Mouse (Mus musculus) liver, embryonic 15.5 days (tissue): ENCODE data around the gene Rnaseh2c. TPM values are rescaled to one million over a fixed set of nuclear protein-coding genes. Genes with fewer than 3 reads are reported as not detected.

Experiments used
- ATAC-seq: fragments of 200-750 bp; cut with Nextera tagmentation; 2 replicates; pipeline ENCODE4 v1.8.0; 2017; ENCODE audit warnings: moderate number of reproducible peaks, mild to moderate bottlenecking, moderate library complexity; ENCODE audit not compliant: insufficient read depth
- H3K27ac ChIP-seq: fragments of 300-500 bp; sonication (generic); replicated peaks from 2 replicates; pipeline ENCODE4 v1.5.1; 2015; ENCODE audit warnings: mild to moderate bottlenecking, inconsistent platforms
- H3K27me3 ChIP-seq: fragments of 300-500 bp; sonication (generic); 2 replicates; pipeline ENCODE4 v1.6.1; 2015; ENCODE audit warnings: mild to moderate bottlenecking, inconsistent platforms
- H3K36me3 ChIP-seq: fragments of 300-500 bp; sonication (generic); replicated peaks from 2 replicates; pipeline ENCODE4 v1.6.1; 2015; ENCODE audit warnings: moderate library complexity, mild to moderate bottlenecking, inconsistent platforms
- H3K4me1 ChIP-seq: fragments of 300-500 bp; sonication (generic); replicated peaks from 2 replicates; pipeline ENCODE4 v1.6.1; 2015; ENCODE audit warnings: inconsistent platforms
- H3K4me2 ChIP-seq: fragments of 300-500 bp; sonication (generic); 2 replicates; pipeline ENCODE4 v1.6.1; 2015; ENCODE audit warnings: moderate library complexity, mild to moderate bottlenecking, inconsistent platforms
- H3K4me3 ChIP-seq: fragments of 300-500 bp; sonication (generic); replicated peaks from 2 replicates; pipeline ENCODE4 v1.5.1; 2015; ENCODE audit warnings: mild to moderate bottlenecking, inconsistent platforms
- H3K9ac ChIP-seq: fragments of 300-500 bp; sonication (generic); 2 replicates; pipeline ENCODE4 v1.6.1; 2015; ENCODE audit warnings: moderate library complexity, mild to moderate bottlenecking, inconsistent platforms
- H3K9me3 ChIP-seq: fragments of 300-500 bp; sonication (generic); replicated peaks from 2 replicates; pipeline ENCODE4 v1.6.1; 2016; ENCODE audit warnings: inconsistent platforms
- WGBS: fragments of 180-500 bp; shearing (Covaris S2); methylation state at CpG from one replicate; pipeline ENCODE4 v1.1.7; 2015; ENCODE audit warnings: mixed read lengths; ENCODE audit not compliant: insufficient replicate concordance; 5-methylcytosine and 5-hydroxymethylcytosine counted together
- polyA plus RNA-seq: library from polyadenylated mRNA; unstranded; fragments of >200 nt; fragmentation: Nextera tagmentation; extraction: Ambion mirVana; gene quantifications from 2 replicates; pipeline ENCODE4 v1.2.1, GENCODE M21; 2015

The Rnaseh2c gene
- 100 and 122 TPM in 2 replicates for polyA plus RNA-seq

DNA sequence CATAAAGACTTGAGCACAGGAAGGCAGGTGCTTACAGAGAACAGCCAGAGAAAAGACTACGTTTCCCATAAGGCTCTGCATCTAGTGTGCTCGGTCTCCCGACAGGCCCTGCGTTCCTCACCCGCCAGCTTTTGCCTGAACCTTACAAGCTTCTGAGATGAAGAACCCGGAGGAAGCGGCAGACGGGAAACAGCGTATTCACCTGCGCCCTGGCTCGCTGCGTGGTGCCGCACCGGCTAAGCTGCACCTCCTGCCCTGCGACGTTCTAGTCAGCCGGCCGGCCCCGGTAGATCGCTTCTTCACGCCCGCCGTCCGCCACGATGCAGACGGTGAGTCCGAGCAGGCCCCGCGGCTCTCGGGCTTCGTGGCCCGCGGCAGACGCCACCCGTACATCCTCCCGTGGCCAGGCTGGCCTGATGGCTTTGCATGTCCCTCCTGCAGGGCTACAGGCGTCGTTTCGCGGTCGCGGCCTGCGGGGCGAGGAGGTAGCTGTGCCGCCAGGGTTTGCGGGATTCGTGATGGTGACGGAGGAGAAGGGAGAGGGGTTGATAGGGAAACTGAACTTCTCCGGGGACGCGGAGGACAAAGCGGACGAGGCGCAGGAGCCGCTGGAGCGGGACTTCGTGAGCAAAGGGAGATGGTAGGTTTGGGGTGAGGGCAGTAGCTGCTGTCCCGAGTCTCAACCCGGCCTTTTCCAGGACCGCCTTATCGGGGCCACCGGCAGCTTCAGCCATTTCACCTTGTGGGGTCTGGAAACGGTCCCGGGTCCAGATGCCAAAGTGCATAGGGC, at the start of gene Rnaseh2c:
Gene Rnaseh2c (plus strand): TSS at position 122 of the 790 bp plus-strand sequence.
- Histone ChIP-seq H3K27me3 (no peaks in the 10 kb centered on the region), H3K9ac (peak within 1 kb of the TSS; percentile 94), H3K4me3 (peak within 1 kb of the TSS; percentile 91), H3K36me3 (peaks cover 43% of the 10 kb centered on the region), H3K4me1 (peaks cover 28% of the 10 kb centered on the region), H3K4me2 (peak within 1 kb of the TSS; percentile 88), H3K9me3 (no peaks in the 10 kb centered on the region), H3K27ac (peak within 1 kb of the TSS; percentile 87)
- ATAC-seq, result peak; percentile 77
- under 1% methylated on average over 64 of the region's 64 CpGs for WGBS

DNA sequence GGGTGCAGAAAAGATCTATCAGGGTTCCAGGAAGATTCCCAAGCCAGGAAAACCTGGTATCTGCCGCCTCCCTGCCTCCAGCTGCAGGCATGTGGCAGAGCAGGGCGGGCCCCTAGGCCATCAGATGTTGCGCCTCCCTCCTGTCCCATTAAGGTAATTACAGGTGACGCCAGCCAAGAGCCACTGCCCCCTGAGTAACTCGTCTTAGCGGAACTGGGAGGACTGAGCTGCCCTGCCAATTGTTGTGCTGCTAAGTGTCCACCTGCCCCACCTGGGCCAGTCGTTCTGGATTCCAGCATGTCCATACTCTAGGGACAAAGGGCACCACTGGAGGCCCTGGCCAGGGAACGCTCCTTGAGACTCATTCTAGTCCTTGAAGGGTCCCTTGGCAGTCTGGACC, 47.9 kb upstream of the Rnaseh2c start:
- no peak for ATAC-seq
- Histone ChIP-seq H3K4me2 (no peak overlapping the region), H3K27me3 (peaks cover 59% of the 10 kb centered on the region), H3K4me3 (no peak overlapping the region), H3K9ac (no peak overlapping the region), H3K4me1 (no peaks in the 10 kb centered on the region), H3K27ac (no peak overlapping the region), H3K9me3 (no peaks in the 10 kb centered on the region), H3K36me3 (no peaks in the 10 kb centered on the region)
- 67% methylated on average over 8 of the region's 8 CpGs for WGBS

- 67% methylated on average over 14 of the region's 14 CpGs for WGBS
- peaks cover 63% of the 10 kb centered on the region for H3K27me3 ChIP-seq
- H3K4me3 ChIP-seq, result no peak overlapping the region
- H3K36me3 ChIP-seq, result no peaks in the 10 kb centered on the region
- no peak overlapping the region for H3K27ac ChIP-seq
- H3K9ac ChIP-seq, result no peak overlapping the region
- ATAC-seq, result no peak
- H3K4me1 ChIP-seq, result no peaks in the 10 kb centered on the region
- no peaks in the 10 kb centered on the region for H3K9me3 ChIP-seq
- no peak overlapping the region for H3K4me2 ChIP-seq
Measured at GRCm38 (mm10) chr19:5554212-5554611, 47.5 kb upstream of the Rnaseh2c start.

GRCm38 (mm10) chr19:5558169-5558568, 43.5 kb upstream of the Rnaseh2c start:
- Histone ChIP-seq H3K9me3 (no peaks in the 10 kb centered on the region), H3K27ac (no peak overlapping the region), H3K27me3 (peaks cover 96% of the 10 kb centered on the region), H3K36me3 (no peaks in the 10 kb centered on the region), H3K4me2 (no peak overlapping the region), H3K4me3 (no peak overlapping the region), H3K4me1 (peaks cover 14% of the 10 kb centered on the region), H3K9ac (no peak overlapping the region)
- ATAC-seq, result no peak
- WGBS, result 48% methylated on average over 7 of the region's 7 CpGs

DNA sequence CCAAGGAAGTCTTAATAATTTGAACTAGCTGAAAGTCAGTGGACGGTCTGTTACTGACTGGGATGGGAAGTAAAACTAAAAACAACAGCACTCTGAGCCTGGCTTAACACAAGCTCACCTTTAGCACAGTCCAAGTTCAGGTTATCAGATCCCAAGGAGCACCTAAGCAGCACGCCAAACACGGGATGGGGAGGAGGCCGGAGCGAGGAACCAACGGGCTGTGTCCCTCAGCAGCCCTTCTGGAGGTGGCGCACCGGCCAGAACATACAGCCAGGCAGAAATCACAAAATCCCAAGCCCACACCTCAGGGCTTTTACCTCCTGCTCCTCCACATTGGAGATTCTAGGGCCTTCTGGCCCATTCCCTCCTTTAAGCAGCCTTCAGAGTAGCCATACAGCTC, 42.9 kb upstream of the Rnaseh2c start:
- 53% methylated on average over 8 of the region's 8 CpGs for whole genome bisulfite sequencing
- Histone ChIP-seq H3K27ac (no peak overlapping the region), H3K27me3 (peaks cover 97% of the 10 kb centered on the region), H3K4me2 (no peak overlapping the region), H3K4me1 (peaks cover 14% of the 10 kb centered on the region), H3K36me3 (no peaks in the 10 kb centered on the region), H3K4me3 (no peak overlapping the region), H3K9ac (no peak overlapping the region), H3K9me3 (no peaks in the 10 kb centered on the region)
- no peak for ATAC-seq

DNA sequence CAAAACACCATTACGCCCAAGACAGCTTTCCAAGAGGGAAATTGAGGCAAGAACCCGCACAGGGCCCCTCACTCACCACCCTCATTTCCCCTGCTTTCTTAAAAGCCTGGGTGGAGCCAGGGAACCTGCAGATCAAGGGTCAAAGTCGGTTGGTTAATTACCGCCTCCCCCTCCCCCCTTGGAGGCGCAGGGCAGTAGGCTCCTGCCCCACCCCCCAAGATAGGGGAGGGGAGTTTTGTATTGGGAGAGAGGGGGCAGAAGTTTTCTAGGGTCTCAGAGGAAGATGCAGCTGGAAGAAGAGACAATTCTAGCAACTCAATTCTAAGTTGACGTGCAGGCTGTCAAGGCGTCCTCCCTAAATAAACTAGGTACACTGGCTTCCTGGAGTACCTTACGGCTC, 42.4 kb upstream of the Rnaseh2c start:
- Histone ChIP-seq H3K9ac (no peak overlapping the region), H3K4me1 (peaks cover 14% of the 10 kb centered on the region), H3K4me2 (no peak overlapping the region), H3K27ac (no peak overlapping the region), H3K27me3 (peaks cover 97% of the 10 kb centered on the region), H3K4me3 (no peak overlapping the region), H3K9me3 (no peaks in the 10 kb centered on the region), H3K36me3 (no peaks in the 10 kb centered on the region)
- WGBS, result 23% methylated on average over 8 of the region's 8 CpGs
- no peak for ATAC-seq

DNA sequence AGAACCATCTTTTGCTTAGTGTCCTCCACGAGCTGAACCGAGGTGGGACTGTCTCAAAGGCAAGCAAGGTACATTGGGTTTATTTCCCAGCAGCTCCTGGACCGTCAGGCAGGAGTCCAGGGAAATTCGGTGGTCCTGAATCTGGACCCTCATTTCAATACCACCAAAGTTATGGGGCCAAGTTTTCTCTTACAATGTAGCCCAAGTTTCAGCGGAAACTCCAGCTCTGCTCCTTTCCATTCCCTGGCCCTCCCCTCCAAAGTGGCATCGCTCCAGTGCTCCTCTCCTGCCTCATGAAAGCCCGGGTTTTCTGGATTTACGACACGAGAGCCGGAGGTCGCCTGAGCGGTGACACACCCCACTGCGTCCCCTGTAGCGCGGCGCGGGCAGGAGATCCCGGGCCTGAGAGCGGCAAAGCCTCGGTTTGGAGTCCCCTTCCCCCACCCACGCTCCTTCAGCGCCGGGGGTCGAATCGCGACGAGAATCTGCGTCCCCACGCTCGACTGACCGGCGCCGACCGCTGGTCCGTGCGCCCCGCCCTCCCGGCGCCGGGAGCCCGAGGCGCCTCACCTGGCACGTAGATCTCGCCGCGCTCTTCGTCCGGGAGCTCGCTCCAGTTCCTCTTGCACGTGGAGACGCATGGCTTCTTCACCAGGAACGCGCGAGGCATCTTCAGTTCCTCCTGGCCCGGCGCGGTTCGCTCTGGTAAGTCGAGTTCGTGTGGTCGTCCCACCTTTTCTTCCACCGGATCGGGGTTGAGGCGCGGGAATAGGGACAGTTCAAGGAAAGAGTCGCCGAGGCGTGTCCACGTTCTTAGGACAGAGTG, 41.8 kb upstream of the Rnaseh2c start:
- peaks cover 100% of the 10 kb centered on the region for H3K27me3 ChIP-seq
- no peaks in the 10 kb centered on the region for H3K9me3 ChIP-seq
- no peak overlapping the region for H3K27ac ChIP-seq
- H3K36me3 ChIP-seq, result no peaks in the 10 kb centered on the region
- 1% methylated on average over 69 of the region's 69 CpGs for WGBS
- ATAC-seq, result no peak
- H3K4me1 ChIP-seq, result peaks cover 14% of the 10 kb centered on the region
- peak overlapping the region; percentile 35 for H3K4me3 ChIP-seq
- no peak overlapping the region for H3K9ac ChIP-seq
- H3K4me2 ChIP-seq, result peak overlapping the region; percentile 58

DNA sequence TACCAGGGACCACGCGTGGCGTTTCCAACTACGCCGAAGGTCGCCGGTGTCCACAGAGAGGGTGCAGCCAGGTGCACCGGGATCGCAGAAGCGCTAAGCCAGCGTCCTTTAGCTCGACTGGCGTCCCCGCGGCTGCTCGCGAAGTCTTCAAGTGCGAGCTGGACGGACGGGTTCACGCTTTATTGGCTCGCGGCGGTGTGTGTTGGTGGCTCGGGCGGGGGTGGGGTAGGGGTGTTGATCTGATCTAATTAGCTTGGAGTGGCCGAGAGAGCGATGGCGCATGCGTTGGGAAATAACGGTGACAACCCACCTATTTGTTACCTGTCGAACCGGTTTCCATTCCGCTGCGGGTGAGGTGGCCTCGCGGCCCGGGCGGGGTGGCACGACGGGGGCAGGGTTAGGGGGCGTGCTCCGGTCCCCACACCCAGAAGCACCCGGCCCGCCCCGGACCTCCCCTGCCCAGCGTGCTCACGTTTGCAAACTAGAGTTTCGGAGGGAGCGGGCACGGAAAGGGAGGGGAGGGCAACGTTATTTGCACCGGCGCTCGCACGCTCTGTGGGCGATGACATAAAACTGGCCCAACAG, 41.1 kb upstream of the Rnaseh2c start, which contains the start of gene Ovol1:
Gene Ovol1 (minus strand): TSS at position 190 of the 585 bp plus-strand sequence.
- Histone ChIP-seq H3K4me3 (peak within 1 kb of the TSS; percentile 35), H3K4me2 (peak within 1 kb of the TSS; percentile 58), H3K9me3 (no peaks in the 10 kb centered on the region), H3K27ac (no peak within 1 kb of the TSS), H3K27me3 (peaks cover 100% of the 10 kb centered on the region), H3K4me1 (peaks cover 14% of the 10 kb centered on the region), H3K36me3 (no peaks in the 10 kb centered on the region), H3K9ac (no peak within 1 kb of the TSS)
- under 1% methylated on average over 57 of the region's 57 CpGs for WGBS
- ATAC-seq, result no peak

- H3K36me3 ChIP-seq, result no peaks in the 10 kb centered on the region
- H3K27ac ChIP-seq, result no peak overlapping the region
- WGBS, result 25% methylated on average over 10 of the region's 10 CpGs
- peak overlapping the region; percentile 58; the same call in 1 of the 2 replicates for H3K4me2 ChIP-seq
- no peaks in the 10 kb centered on the region for H3K9me3 ChIP-seq
- peaks cover 100% of the 10 kb centered on the region for H3K27me3 ChIP-seq
- H3K4me1 ChIP-seq, result peaks cover 15% of the 10 kb centered on the region
- no peak for ATAC-seq
- H3K9ac ChIP-seq, result no peak overlapping the region
- H3K4me3 ChIP-seq, result peak overlapping the region; percentile 35; the same call in 1 of the 2 replicates
Measured at GRCm38 (mm10) chr19:5561252-5561790, 40.4 kb upstream of the Rnaseh2c start.

- no peak overlapping the region for H3K27ac ChIP-seq
- peaks cover 21% of the 10 kb centered on the region for H3K4me1 ChIP-seq
- H3K36me3 ChIP-seq, result no peaks in the 10 kb centered on the region
- H3K4me2 ChIP-seq, result no peak overlapping the region
- ATAC-seq, result no peak
- peaks cover 100% of the 10 kb centered on the region for H3K27me3 ChIP-seq
- 28% methylated on average over 3 of the region's 3 CpGs for WGBS
- H3K9ac ChIP-seq, result no peak overlapping the region
- no peaks in the 10 kb centered on the region for H3K9me3 ChIP-seq
- no peak overlapping the region for H3K4me3 ChIP-seq
Measured at GRCm38 (mm10) chr19:5561886-5562285, 39.8 kb upstream of the Rnaseh2c start.
